Mouse (Mus musculus) liver, postnatal 0 days (tissue): ENCODE measurements at regions not wholly inside any gene's neighbourhood (a gene's known extent, or its start where the extent isn't known, plus 50 kb on each side); places are given as distances from the start of the nearest gene placed in this dataset.

Experiments used
- CTCF ChIP-seq: sonication (generic); IDR thresholded peaks from 2 replicates; pipeline ENCODE4 v1.5.1; 2016; ENCODE audit warnings: antibody characterized with exemption, low read depth
- EP300 ChIP-seq: IDR thresholded peaks from 2 replicates; pipeline ENCODE4 v1.6.1; 2016; ENCODE audit warnings: antibody characterized with exemption, low read depth, mild to moderate bottlenecking

DNA sequence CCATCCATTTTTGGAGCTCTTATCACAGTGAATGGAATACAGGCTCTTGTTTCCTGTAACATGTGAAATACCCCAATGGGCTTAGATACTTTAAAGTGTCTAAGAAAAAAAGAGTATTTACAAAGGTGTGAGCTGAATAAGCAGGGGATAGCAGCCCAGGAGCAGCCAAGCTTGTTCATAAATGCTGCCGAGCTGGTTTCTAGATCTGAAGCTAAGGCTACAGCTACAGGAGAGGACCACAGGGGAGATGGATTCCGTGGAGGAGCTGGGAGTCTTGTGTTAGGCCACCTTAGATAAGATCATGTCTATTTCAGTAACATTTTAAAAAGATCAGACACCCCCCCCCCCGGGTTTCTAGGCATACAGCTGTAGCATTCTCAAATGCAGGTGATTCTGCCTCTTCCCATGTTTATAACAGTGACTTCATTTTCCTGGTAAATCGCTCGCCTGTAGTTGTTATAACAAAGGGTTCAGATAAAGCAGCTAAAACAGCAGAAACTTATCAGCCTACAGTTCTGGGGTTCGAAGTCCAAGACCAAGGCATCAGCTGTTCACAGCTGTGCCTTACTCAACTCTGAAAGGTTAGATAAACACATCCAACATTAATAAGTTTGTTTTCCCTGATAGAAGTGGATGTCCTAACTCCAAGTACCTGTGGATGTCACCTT is 131.9 kb downstream of the Tex36 start:
- no peak for TF ChIP-seq EP300
- no peak for TF ChIP-seq CTCF
